Mouse (Mus musculus) neural tube, embryonic 11.5 days (tissue): ENCODE results near the gene Foxk2. TPM values are rescaled to one million over a fixed set of nuclear protein-coding genes. Genes with fewer than 3 reads are reported as not detected.
"Not testable (repeated sequence)": the region's sequence is repeated elsewhere in the genome, so short reads cannot be mapped to it uniquely, and the experiment has no call there.

Experiments
- ATAC-seq: fragments of 200-750 bp; cut with Nextera tagmentation; 2 replicates; pipeline ENCODE4 v1.8.0; 2017; ENCODE audit warnings: moderate number of reproducible peaks, mild to moderate bottlenecking, moderate TSS enrichment, moderate library complexity; ENCODE audit not compliant: insufficient read depth, low FRiP score, low TSS enrichment
- DNase-seq: peaks from one replicate; pipeline ENCODE4 v3.0.0-alpha.2; 2015; ENCODE audit warnings: low spot score
- H3K27ac ChIP-seq: fragments of 300-500 bp; sonication (generic); 2 replicates; pipeline ENCODE4 v1.5.1; 2014; ENCODE audit warnings: low read depth, mild to moderate bottlenecking, low read length
- H3K27me3 ChIP-seq: fragments of 300-500 bp; sonication (generic); 2 replicates; pipeline ENCODE4 v1.6.1; 2014; ENCODE audit warnings: mild to moderate bottlenecking, low read length, mixed read lengths; ENCODE audit not compliant: control insufficient read depth, insufficient read depth
- H3K36me3 ChIP-seq: fragments of 300-500 bp; sonication (generic); 2 replicates; pipeline ENCODE4 v1.6.1; 2014; ENCODE audit warnings: mild to moderate bottlenecking, low read length, moderate library complexity, mixed read lengths; ENCODE audit not compliant: control insufficient read depth, insufficient read depth
- H3K4me1 ChIP-seq: fragments of 300-500 bp; sonication (generic); 2 replicates; pipeline ENCODE4 v1.6.1; 2014; ENCODE audit warnings: low read length, mixed read lengths; ENCODE audit not compliant: control insufficient read depth, insufficient read depth
- H3K4me2 ChIP-seq: fragments of 300-500 bp; sonication (generic); 2 replicates; pipeline ENCODE4 v1.6.1; 2014; ENCODE audit warnings: low read depth, mild to moderate bottlenecking, moderate library complexity
- H3K4me3 ChIP-seq: fragments of 300-500 bp; sonication (generic); 2 replicates; pipeline ENCODE4 v1.5.1; 2014; ENCODE audit warnings: low read depth, low read length
- H3K9ac ChIP-seq: fragments of 300-500 bp; sonication (generic); 2 replicates; pipeline ENCODE4 v1.6.1; 2014; ENCODE audit warnings: mild to moderate bottlenecking, low read length
- H3K9me3 ChIP-seq: fragments of 300-500 bp; sonication (generic); 2 replicates; pipeline ENCODE4 v1.6.1; 2016; ENCODE audit warnings: low read length; ENCODE audit not compliant: control insufficient read depth
- WGBS: fragments of 180-500 bp; shearing (Covaris S2); extraction: QIAGEN DNeasy Blood & Tissue Kit; methylation state at CpG from one replicate; pipeline ENCODE4 v1.1.7; 2014; 5-methylcytosine and 5-hydroxymethylcytosine counted together
- polyA plus RNA-seq: library from polyadenylated mRNA; unstranded; fragments of >200 nt; fragmentation: Nextera tagmentation; extraction: Ambion mirVana; gene quantifications from 2 replicates; pipeline ENCODE4 v1.2.1, GENCODE M21; 2014

Gene Foxk2
- polyA plus RNA-seq, 1 experiment from 2014 or later: 20.6 TPM

DNA sequence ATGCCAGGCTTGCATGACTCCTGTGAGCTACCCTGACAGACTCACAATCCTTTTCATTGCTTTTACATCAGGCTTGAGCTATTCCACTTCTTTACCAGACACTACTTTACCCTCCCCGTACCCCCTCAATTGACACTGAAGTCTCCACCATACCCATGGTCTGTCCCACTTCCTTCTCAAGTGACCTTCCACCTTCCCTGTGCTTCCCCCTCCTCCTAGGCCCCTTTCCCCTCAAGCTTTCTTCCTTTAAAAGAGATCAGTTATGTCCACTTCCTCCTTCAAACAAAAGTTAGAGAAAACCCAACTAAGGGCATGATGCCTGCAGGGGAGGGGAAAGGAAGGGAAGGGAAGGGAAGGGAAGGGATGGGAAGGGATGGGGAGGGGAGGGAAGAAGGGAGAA lies 80.5 kb downstream of the Foxk2 start:
- no peak for ATAC-seq
- Histone ChIP-seq H3K27me3 (no peaks in the 10 kb centered on the region), H3K4me3 (no peak overlapping the region), H3K9ac (no peak overlapping the region), H3K9me3 (no peaks in the 10 kb centered on the region), H3K4me2 (no peak overlapping the region), H3K27ac (no peak overlapping the region), H3K36me3 (peaks cover 2% of the 10 kb centered on the region; the same call in 1 of the 2 replicates), H3K4me1 (no peaks in the 10 kb centered on the region)
- 94% methylated on average over 1 of the region's 1 CpGs for WGBS
- DNase-seq: no peak

DNA sequence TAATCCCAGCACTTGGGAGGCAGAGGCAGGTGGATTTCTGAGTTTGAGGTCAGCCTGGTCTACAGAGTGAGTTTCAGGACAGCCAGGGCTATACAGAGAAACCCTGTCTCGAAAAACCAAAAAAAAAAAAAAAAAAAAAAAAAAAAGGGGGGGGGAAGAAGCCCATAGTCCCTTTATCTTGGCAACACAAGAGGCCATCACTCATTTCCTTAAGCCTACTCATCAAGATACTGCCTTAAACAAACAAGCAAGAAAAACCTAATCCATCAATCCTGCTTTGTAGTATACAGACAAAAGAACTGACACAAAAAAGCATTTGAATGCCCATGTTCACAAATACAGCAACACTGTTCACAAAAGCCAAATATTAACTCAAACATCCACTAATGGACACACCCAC lies 82.6 kb downstream of the Foxk2 start:
- DNase-seq, H3K27ac ChIP-seq, ATAC-seq, H3K4me2 ChIP-seq, H3K27me3 ChIP-seq, H3K9me3 ChIP-seq, H3K4me3 ChIP-seq, H3K36me3 ChIP-seq, H3K4me1 ChIP-seq, H3K9ac ChIP-seq: not testable (repeated sequence)
- WGBS: no CpG with 5 or more reads among the region's 1 CpGs

DNA sequence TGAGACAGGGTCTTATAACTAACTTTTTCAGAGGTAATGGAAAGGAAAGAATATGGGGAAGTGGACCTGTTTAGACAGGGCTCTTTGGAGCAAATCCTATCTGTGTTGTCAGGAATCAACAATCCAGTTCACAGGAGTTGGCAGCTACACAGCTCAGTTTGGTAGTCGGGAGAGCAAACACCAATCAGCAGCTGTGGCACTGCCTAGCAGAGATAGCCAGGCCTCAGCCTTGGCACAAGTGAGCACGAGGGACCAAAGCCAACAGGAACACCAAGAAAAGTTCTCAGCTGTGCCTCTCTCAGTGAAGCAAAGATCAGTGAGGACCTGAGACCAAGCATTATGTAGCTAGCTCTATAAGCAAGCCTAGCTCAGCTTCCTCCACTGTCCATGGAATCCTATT lies 87.2 kb downstream of the Foxk2 start:
- no peak overlapping the region for H3K4me2 ChIP-seq
- no peak overlapping the region for H3K4me3 ChIP-seq
- no peaks in the 10 kb centered on the region; the same call in 1 of the 2 replicates for H3K36me3 ChIP-seq
- H3K27me3 ChIP-seq: no peaks in the 10 kb centered on the region
- WGBS: 95% methylated on average over 2 of the region's 2 CpGs
- ATAC-seq (no peak), DNase-seq (no peak)
- H3K4me1 ChIP-seq: no peaks in the 10 kb centered on the region
- H3K9ac ChIP-seq: no peak overlapping the region
- H3K9me3 ChIP-seq: no peaks in the 10 kb centered on the region
- H3K27ac ChIP-seq: no peak overlapping the region

DNA sequence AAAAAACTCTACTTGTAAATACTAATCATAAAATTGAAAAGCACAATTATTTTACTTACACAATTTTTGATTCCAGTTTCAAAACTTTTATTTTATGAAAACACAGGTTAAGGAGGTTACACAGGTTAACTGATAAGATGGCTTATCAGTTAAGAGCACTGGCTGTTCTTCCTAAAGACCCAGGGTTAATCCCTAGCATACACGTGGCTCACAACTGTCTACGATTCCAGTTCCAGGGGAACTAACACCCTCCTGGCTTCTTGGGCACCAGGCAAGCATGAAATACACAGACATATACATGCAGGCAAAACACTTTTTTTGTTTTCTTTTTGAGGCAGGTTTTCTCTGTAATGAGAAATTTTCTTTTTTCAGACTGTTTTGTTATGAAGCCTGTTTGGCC lies 88.4 kb downstream of the Foxk2 start:
- ATAC-seq (no peak), DNase-seq (no peak)
- no peaks in the 10 kb centered on the region for H3K27me3 ChIP-seq

DNA sequence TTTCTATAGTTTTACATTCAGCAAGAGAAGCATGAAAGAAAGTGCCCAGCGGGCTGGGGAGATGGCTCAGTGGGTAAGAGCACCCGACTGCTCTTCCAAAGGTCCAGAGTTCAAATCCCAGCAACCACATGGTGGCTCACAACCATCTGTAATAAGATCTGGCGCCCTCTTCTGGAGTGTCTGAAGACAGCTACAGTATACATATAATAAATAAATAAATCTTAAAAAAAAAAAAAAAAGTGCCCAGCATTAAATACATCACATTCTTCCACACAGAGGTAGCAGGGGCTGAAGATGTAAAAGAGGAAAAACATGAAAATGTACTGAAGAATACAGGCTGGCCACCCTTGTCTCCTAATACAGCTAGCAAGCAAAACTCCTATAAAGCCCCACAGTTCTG lies 88.9 kb downstream of the Foxk2 start:
- not testable (repeated sequence) for H3K4me1 ChIP-seq, H3K9me3 ChIP-seq, H3K9ac ChIP-seq, H3K27me3 ChIP-seq, H3K27ac ChIP-seq, H3K4me3 ChIP-seq, H3K4me2 ChIP-seq, ATAC-seq, DNase-seq, H3K36me3 ChIP-seq
- 86% methylated on average over 3 of the region's 3 CpGs for WGBS

More for the DNA sequence above, 88.4 kb downstream of the Foxk2 start:
- Histone ChIP-seq H3K4me1 (peaks cover 6% of the 10 kb centered on the region; the same call in 1 of the 2 replicates), H3K27ac (no peak overlapping the region), H3K9ac (no peak overlapping the region), H3K9me3 (no peaks in the 10 kb centered on the region), H3K36me3 (no peaks in the 10 kb centered on the region; the same call in 1 of the 2 replicates), H3K4me3 (no peak overlapping the region), H3K4me2 (no peak overlapping the region)
- 99% methylated on average over 2 of the region's 2 CpGs for WGBS

DNA sequence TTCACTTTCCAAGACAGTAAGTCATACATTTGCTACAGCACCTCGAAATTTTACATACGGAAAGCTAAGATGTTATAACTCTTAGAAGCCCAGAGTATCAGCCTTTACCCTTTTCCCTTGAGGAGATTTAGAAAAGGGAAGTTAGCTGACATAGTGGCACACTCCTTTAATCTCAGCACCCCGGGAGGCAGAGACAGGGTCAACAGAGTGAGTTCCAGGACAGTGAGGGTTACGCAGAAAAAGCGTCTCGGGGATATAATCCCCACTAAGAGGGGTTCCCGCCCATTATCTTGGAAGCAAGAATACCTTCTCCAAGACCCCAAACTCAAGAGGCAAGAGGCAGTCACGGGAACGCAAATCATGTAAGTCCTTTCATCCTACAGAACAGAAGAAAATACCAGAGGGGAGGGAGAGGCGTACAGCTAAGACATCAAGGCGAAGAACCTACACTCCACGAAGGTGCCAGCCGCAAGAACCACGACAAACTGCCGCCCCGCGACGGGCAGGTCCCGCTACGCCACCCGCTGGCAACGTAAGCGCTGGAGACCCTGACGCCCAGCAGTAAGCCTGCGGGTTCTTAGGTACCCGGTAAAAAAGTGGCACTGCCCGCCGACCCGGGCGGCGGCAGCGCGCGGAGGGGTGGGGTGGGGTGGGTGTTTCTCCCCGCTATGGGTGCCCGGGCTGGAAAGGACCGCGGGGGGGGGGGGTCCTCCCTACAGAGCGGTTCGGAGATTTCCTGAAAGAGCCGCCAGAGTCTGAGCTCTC lies 93.7 kb downstream of the Foxk2 start:
- DNase-seq (peak; percentile 19), ATAC-seq (no peak)
- peak overlapping the region; percentile 87 for H3K4me2 ChIP-seq
- H3K27me3 ChIP-seq: no peaks in the 10 kb centered on the region
- WGBS: 5% methylated on average over 40 of the region's 41 CpGs
- no peaks in the 10 kb centered on the region for H3K36me3 ChIP-seq
- peak overlapping the region; percentile 76 for H3K27ac ChIP-seq
- peak overlapping the region; percentile 96 for H3K4me3 ChIP-seq
- H3K9me3 ChIP-seq: no peaks in the 10 kb centered on the region
- H3K4me1 ChIP-seq: peaks cover 12% of the 10 kb centered on the region; the same call in 1 of the 2 replicates
- H3K9ac ChIP-seq: peak overlapping the region; percentile 92

DNA sequence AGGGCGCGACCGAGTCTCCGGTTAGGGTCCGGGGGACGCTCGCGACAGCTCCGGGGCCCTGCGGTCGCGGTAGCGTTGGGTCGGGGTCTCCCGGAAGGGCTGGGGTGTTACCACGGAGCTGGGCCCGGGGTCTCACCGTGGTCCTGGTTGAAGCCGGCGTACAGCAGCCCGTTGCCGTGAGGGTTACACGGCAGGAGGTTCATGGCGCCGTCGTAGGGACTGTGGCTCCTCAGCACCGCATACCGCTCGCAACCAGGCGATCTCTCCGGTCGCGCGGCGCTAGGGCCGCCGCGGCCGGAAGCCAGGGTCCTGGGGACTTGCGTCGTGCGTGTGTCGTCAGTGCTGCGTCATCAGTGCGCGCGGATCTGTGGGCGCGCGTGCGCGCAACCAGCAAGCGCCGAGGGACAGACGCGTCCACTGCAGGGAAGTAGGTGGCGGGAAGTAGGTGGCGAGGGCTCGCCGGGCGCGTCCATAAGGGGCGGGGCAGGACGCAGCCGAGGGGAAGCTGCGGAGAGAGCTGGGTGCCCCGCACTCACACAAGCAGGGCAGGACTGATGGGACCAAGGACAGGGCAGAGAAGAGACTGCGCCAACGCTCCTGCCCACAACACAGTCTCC lies 94.4 kb downstream of the Foxk2 start, which contains the start of gene Wdr45b:
Gene Wdr45b, minus strand, starts transcription at position 355 of the 617 bp plus-strand sequence.
- H3K9ac ChIP-seq: peak within 1 kb of the TSS; percentile 92
- H3K4me3 ChIP-seq: peak within 1 kb of the TSS; percentile 96
- peak; percentile 99 for DNase-seq
- H3K36me3 ChIP-seq: no peaks in the 10 kb centered on the region
- H3K4me2 ChIP-seq: peak within 1 kb of the TSS; percentile 87
- peak; percentile 97 for ATAC-seq
- no peaks in the 10 kb centered on the region for H3K9me3 ChIP-seq
- peaks cover 12% of the 10 kb centered on the region; the same call in 1 of the 2 replicates for H3K4me1 ChIP-seq
- no peaks in the 10 kb centered on the region for H3K27me3 ChIP-seq
- WGBS: under 1% methylated on average over 69 of the region's 69 CpGs
- peak within 1 kb of the TSS; percentile 76 for H3K27ac ChIP-seq
